Mouse (Mus musculus) ES-E14 (cell line): ENCODE data around the gene Rab3gap1.

Experiments used
- HCFC1 ChIP-seq: IDR thresholded peaks from 2 replicates; pipeline ENCODE4 v1.6.1; 2012; ENCODE audit warnings: low read length, inconsistent platforms, borderline replicate concordance; ENCODE audit not compliant: insufficient read depth
- ZC3H11A ChIP-seq: IDR thresholded peaks from 2 replicates; pipeline ENCODE4 v1.6.1; 2012; ENCODE audit warnings: low read depth, mild to moderate bottlenecking, inconsistent platforms, low read length, borderline replicate concordance
- ZNF384 ChIP-seq: IDR thresholded peaks from 2 replicates; pipeline ENCODE4 v1.6.1; 2012; ENCODE audit warnings: low read depth, low read length, inconsistent platforms

DNA sequence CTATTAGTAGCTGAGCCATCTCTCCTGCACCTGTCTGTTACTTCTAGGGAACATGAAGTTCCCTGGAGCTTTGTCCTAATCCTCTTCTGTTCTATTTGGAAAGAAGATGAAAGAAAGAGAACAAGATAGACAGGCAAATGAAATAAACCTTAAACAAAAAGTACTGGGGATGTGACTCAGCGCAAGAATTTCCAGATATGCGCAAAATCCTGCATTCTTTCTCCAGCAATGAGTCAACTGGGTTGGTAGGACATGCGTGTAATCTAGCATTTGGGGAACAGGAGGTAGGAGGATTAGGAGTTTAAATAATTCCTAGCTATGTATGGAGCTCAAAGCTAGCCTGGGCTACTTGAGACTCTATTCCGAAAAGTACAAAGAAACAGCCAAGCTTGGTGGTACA, 8.1 kb upstream of the Rab3gap1 start:
- TF ChIP-seq HCFC1 (no peak), ZC3H11A (no peak), ZNF384 (no peak)
